Mouse (Mus musculus) adrenal gland, adult 18-20 months (tissue): ENCODE measurements around the gene Atp6v1e1. TPM values are rescaled to one million over a fixed set of nuclear protein-coding genes. Genes with fewer than 3 reads are reported as not detected.
"Not testable (repeated sequence)": the region's sequence is repeated elsewhere in the genome, so short reads cannot be mapped to it uniquely, and the experiment has no call there.

ENCODE experiments used
- DNase-seq, 2 experiments: peaks; one replicate each; pipeline ENCODE4 v3.0.0; 2021 to 2022; ENCODE audit warnings: low spot score in 2 of 2
- long read RNA-seq, 2 experiments: library from polyadenylated mRNA; stranded (forward); transcript quantifications; one replicate each; pipeline ENCODE4 v2.0.0; 2021
- total RNA-seq, 2 experiments: library from RNA; stranded (reverse); gene quantifications; 1 replicate in 1 of 2; 2 replicates in 1 of 2; pipeline ENCODE4 v1.2.3; 2021

Atp6v1e1 gene
- total RNA-seq: 100 to 1,000 TPM; 269 to 456 TPM
- long read RNA-seq, experiment 1, transcript Atp6v1e1-201 (9 exons, 1,312 nt): major isoform, 108 of 112 reads
- long read RNA-seq, experiment 1, partial matches to known transcripts: 2 of 112 reads
- long read RNA-seq, experiment 1, other reads (novel, unspliced or antisense): 2 of 112 reads
- long read RNA-seq, experiment 2, transcript Atp6v1e1-201 (9 exons, 1,312 nt): major isoform, 453 of 484 reads
- long read RNA-seq, experiment 2, partial matches to known transcripts: 22 of 484 reads
- long read RNA-seq, experiment 2, other reads (novel, unspliced or antisense): 8 of 484 reads

DNA sequence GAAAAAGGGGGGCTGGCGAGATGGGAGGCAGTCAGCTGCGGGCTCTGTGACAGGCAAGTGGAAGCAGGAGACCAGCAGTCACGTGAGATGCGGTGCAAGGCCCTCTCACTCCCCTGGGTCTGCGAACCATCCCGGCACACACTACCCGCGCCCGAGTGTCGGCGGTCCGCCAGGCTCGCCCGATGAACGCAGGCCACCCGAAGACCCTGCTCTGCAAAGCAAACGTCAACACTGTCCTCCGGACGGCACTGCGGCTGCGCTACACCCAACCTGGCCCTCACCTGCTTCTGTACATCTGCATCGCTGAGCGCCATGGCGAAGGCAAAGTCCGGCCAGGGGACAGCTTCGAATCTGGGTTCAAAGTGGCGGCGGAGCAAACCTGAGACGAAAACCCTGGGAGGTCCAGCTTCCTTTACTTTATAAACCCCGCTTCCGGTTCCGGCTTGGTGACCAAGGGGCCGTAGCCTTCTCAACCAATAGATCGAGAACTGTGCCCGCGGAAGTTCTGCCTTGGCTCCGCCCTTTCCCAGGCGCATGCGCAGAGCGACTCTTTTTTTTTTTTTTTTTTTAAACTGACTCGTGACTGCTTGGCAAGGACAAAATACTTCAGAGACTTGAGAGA lies at the start of gene Atp6v1e1:
Gene Atp6v1e1, minus strand, starts transcription at position 487 of the 622 bp plus-strand sequence.
- peak; percentile 82 to 86 for DNase-seq

DNA sequence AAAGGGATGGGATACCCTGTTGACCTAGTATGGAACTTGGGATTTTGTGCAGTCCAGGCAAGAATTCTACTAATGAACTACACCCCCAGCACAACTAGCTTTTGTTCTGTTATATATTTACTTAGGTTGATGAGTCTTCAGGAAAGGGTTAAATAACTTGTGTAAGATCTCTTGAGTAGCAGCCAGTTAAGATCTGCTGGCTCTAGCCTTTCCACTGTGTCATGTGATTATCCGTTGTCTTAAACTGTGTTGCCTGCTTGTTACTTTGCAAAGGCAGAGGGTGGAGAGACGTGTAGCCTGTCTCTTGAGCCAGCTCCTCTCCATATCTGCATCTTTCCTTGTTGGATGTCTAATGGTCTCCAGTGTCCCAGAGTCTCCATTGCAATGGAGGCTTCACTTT lies 48.7 kb upstream of the Atp6v1e1 start:
- DNase-seq: no peak

DNA sequence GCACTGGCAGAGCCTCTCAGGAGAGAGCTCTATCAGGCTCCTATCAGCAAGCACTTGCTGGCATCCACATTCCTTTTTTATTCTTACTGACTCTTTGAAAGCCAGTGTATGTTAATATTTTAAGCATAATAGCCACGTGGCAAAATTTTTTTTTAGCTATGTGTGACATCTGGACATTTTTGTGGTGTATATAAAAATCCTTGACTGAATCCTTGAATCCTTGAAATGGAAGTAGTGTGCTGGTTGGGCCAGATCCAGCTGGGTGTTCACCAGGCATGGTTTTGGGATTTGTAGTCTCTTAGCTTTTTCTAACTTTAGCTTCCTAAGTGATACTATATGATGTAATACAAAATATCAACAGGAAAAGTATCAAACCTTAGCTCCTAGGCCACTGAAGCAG lies 46.2 kb upstream of the Atp6v1e1 start:
- DNase-seq: no peak

DNA sequence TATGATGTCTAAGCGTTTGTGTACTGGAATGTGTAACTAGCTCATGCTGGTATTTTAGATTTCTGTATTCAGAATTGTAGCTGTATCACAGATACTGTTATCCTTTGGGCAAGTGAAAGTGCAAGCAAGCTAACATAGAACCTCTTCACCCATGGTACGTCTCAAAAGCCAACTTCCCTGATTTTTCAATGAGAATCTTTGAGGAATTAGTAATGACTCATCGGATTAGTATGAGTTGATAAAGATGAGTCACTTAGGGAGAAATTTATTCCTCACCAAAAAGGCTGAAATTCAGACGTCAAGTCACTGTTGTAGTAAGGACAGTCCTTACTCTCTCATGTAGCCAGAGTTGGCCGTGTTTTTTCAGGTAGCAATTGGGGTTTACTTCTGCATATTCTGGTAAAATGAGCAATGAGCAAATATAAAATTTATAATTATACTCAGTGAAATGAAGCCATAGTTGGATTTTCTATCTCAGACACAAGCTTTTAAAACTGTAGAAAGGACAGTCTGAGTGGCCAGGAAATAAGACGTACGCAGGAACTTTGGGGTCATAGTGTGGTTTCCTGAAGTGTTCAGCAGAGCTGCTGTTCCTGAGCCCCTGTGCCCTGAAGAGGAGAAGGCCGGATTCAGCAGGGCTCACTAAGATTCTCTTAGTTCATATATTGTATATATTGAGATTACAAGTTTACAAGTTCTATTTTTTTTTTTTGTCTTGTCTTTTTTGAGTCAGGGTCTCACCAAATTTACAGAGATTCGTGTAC lies 43.6 kb upstream of the Atp6v1e1 start:
- no peak for DNase-seq

GRCm38 (mm10) chr6:120860079-120860478 lies 37.5 kb upstream of the Atp6v1e1 start:
- no peak for DNase-seq

- DNase-seq: no peak
Measured at GRCm38 (mm10) chr6:120858217-120858711, 35.7 kb upstream of the Atp6v1e1 start.

DNA sequence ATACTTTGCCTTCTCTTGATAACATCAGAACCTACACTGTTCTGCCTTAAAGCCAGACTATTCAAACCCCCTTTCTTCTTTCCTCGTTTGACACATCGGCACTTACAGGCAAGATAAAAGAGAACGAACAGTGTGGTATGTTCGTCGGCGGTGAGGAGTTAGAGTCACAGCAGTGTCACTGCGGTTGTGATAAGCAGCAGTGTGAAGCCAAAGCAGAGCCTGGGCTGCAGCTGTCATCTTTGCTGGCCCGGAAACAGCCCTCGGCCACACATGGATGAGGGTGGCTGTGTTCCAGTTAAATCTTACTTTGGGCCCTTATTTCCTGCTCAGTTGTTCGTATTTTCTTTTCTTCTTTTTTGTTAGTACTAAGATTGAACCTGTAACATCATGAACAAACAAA lies 31.8 kb upstream of the Atp6v1e1 start:
- no peak for DNase-seq

DNA sequence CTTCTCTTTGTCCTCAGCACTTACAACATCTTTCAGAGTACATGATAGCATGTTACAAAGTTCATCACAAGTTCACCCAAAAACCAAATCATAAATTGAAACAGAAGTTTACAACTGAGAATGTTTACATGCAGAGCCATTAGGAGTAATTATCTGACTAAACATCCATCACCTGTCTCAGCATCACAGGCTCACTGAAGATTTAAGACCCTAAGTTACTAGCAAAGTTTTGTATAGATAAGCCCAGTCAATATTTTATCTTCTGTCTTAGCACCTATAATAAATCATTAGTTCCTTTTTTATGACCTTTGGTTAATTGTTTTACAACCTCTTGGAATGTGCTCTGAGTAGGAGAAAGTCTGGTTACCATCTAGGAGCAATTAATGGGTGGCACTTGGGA lies 28.1 kb upstream of the Atp6v1e1 start:
- not testable (repeated sequence) for DNase-seq

DNA sequence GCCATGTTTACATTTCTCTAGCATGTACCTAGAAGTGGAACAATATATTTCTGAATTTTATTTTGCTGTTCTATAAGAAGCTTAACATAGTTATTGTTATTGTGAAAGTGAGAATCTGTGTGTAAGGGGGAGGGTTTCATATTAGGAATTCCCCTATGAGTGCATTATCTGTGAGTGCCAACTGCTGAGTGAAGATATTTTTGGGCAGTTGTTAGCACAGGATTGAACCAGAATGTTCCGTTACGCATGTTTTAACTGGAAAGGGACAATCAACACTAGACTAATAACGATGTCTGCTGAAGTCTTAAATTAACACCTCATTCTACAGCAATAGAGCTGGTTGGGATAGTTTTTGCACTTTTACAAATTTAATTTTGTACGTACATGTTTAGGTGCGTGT lies 19.2 kb upstream of the Atp6v1e1 start:
- no peak for DNase-seq

GRCm38 (mm10) chr6:120840258-120840657 lies 17.7 kb upstream of the Atp6v1e1 start:
- no peak for DNase-seq

DNA sequence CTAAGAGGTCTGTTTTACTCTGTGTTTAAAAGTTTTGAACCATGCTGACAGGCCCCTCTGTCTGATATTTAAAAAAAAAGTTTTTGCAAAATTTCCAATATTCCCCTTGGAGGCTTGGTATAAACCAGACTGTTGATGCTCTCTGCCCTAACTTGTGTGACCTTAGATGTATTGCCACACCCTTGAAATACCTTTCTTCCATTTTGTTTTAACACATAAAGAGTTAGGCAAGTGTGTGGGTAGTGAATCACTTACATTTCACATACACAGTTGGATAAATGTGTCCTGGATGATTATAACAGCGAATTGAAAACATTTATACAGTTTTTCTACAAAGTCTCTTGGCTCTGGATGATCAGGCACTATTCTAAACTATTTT lies 14.5 kb upstream of the Atp6v1e1 start:
- no peak for DNase-seq

DNA sequence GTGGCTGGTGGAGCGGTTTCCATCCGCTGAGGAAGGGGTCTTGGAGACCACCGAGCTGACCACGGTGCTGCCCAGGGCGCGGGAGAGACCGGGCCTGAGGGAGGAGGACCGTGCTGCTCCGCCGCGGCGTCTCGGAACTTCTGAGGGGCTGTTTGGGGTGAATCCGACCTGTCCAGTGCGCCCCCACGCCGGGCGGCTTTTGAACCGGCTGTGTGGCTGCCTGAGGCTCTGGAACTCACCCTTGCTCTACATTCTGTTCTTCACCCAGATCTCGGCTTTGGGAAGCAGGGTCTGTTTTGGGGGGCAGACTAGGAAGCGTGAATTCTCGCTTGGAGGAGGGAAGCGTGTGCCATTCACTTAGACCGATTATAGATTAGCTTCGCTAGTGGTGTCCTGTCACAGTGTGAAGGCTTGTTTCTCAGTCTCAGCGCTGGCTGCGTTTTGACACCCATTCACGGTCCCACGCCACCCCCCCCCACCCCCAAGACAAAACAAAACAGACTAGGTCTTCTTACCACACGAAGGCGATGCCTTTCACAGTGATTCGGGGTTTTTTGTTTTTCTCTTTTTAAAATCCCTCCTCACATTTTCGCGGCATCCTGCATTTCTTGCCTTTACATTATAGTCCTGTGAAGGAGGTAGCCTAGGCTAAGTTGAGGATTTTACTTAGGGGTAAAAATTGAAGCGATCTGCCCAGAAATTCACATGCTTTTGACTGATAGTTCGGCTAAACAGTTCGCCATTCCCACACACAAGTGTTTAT lies 14.0 kb upstream of the Atp6v1e1 start:
- DNase-seq: no peak

- DNase-seq: peak; percentile 100
Measured at GRCm38 (mm10) chr6:120835474-120836374, 13.1 kb upstream of the Atp6v1e1 start, which contains the start of gene Bcl2l13. TSS of gene Bcl2l13 (plus strand) at chr6:120836212.

DNA sequence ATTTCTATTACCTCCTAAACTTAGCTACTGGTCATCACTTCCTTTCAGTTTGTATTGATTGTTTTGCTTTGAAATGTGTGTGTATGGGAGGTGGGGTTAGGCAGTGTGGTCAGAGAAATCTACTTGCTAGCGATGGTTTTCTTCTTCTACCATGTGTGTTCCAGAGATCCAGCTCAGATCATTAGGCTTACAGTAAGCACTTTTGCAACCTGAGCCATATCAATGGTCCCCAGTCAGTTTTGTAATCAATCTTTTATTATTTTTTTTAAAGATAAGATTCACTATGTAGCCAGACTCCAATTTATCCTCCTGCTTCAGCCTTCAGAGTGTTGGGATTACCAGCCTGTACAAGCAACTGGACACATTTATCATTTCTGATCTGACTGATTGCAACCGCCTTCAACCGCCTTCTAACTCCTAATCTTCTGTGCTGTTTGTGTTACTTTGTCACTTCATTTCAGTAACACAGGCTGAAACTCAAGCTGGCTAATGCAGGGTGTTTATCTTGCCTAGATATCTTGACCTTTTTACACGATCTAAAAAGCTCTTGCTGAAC lies 12.3 kb upstream of the Atp6v1e1 start:
- no peak for DNase-seq

DNA sequence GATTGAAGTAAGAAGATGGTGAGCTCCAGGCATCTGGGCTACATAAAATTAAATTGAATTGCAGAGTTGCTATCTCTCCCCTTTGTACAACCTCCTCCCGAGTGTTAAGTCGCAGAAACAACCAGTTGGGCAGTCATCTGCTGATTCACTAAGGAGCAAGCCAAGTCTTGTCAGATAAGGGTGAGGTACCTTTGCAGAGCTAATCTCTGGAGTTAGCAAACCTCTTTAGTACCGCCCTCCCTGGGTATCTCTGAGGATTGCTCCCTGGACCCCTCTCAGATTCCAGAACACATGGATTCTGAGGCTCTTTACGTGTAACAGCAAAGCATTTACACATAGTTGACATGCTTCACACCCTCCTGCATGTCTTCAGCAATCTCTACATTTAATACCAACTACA lies 9.5 kb upstream of the Atp6v1e1 start:
- no peak for DNase-seq

DNA sequence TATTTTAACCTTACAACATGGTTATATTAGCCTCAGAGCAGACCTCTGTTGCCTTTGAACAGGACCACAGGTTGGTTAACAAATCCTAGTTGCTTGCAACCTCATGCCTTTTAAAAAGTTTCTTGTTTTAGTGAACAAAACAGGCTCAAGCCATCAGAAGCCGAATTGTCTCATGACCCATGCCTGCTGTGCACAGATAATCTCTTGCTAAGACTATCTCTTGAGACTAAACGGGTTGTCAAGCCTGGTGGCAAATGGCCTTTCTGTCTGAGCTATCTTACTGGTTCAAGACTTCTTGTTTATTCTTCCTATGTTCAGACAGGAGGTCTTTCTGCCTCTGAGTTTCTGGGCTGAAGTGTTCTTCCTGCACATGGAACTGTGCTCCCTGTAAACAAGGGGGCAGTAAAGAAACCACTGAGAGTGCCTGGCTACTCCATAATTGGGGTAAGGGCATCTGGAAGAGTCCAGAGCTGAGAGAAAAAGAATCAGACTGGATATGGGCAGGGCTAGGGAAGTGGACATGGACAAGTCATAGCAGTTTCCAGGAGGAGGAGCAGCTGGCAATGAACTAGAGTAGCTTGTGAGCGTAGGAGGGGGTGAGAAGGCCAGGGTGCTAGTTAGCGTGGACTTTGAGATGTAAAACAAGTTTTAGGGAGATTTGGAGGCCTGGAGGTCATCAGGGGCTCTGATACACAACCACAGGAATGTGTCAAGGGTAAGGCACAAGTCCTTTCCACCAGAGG lies 8.4 kb upstream of the Atp6v1e1 start:
- no peak for DNase-seq

DNA sequence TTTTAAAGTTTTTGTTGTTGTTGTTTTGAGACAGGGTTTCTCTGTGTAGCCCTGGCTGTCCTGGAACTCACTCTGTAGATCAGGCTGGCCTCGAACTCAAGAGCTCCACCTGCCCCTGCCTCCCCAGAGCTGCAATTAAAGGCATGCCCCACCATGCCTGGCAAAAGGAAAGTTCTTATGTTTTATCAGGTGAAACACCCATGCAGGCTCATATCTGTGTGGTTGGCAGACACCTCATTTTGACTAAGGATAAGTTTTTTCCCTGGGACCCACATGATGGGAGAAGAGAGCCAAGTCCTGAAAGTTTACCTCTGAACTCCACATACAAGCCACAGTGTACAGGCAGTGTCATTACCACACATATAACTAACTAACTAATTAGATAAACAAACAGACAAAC lies 7.5 kb upstream of the Atp6v1e1 start:
- no peak for DNase-seq

GRCm38 (mm10) chr6:120822937-120823614 lies 483 bp upstream of the Atp6v1e1 start:
- no peak for DNase-seq

- no peak for DNase-seq
Measured at GRCm38 (mm10) chr6:120821715-120822114, 878 bp downstream of the Atp6v1e1 start.
